Mouse (Mus musculus) ES-E14 (cell line): Measurements from ENCODE around the gene Lhfp. TPM values are rescaled to one million over a fixed set of nuclear protein-coding genes. Genes with fewer than 3 reads are reported as not detected.

Source experiments
- DNase-seq: peaks from one replicate; pipeline ENCODE4 v3.0.0-alpha.2; 2013; ENCODE audit warnings: low read depth, low spot score
- H3K27ac ChIP-seq: 2 replicates; pipeline ENCODE4 v1.5.1; 2012; ENCODE audit warnings: low read depth, mild to moderate bottlenecking, low read length, moderate library complexity, mixed read lengths; ENCODE audit not compliant: poor library complexity, insufficient read depth, severe bottlenecking
- H3K36me3 ChIP-seq: 2 replicates; pipeline ENCODE4 v1.6.1; 2012; ENCODE audit warnings: mild to moderate bottlenecking, low read length, moderate library complexity, mixed read lengths; ENCODE audit not compliant: control insufficient read depth, poor library complexity, insufficient read depth, severe bottlenecking
- H3K4me1 ChIP-seq, 2 experiments: fragments of 150-350 bp in 1 of 2; sonication (generic) in 1 of 2; 2 replicates each; pipeline ENCODE4 v1.6.1; 2012; ENCODE audit warnings: low read length in 2 of 2, mild to moderate bottlenecking in 1 of 2, mixed read lengths in 1 of 2; ENCODE audit not compliant: control insufficient read depth in 2 of 2, insufficient read depth in 2 of 2, poor library complexity in 1 of 2
- H3K4me3 ChIP-seq, 2 experiments: fragments of 150-350 bp in 1 of 2; sonication (generic) in 1 of 2; 2 replicates each; pipeline ENCODE4 v1.5.1; 2012; ENCODE audit warnings: low read length in 2 of 2, low read depth in 1 of 2, mild to moderate bottlenecking in 1 of 2, mixed read lengths in 1 of 2; ENCODE audit not compliant: insufficient read depth in 1 of 2, poor library complexity in 1 of 2, severe bottlenecking in 1 of 2
- H3K9ac ChIP-seq: 2 replicates; pipeline ENCODE4 v1.6.1; 2012; ENCODE audit warnings: low read depth, mild to moderate bottlenecking, low read length, mixed read lengths; ENCODE audit not compliant: poor library complexity, insufficient read depth, severe bottlenecking
- H3K9me3 ChIP-seq: fragments of 150-350 bp; sonication (generic); 2 replicates; pipeline ENCODE4 v1.6.1; 2012; ENCODE audit warnings: low read depth, mild to moderate bottlenecking, low read length; ENCODE audit not compliant: control insufficient read depth, insufficient read depth
- CHD2 ChIP-seq: IDR thresholded peaks from 2 replicates; pipeline ENCODE4 v1.6.1; 2014; ENCODE audit warnings: mild to moderate bottlenecking, low read depth, low read length, inconsistent platforms
- HCFC1 ChIP-seq: IDR thresholded peaks from 2 replicates; pipeline ENCODE4 v1.6.1; 2012; ENCODE audit warnings: low read length, inconsistent platforms, borderline replicate concordance; ENCODE audit not compliant: insufficient read depth
- MAFK ChIP-seq: IDR thresholded peaks from 2 replicates; pipeline ENCODE4 v1.6.1; 2014; ENCODE audit warnings: mild to moderate bottlenecking, low read depth, low read length, inconsistent platforms; ENCODE audit not compliant: insufficient read depth
- ZC3H11A ChIP-seq: IDR thresholded peaks from 2 replicates; pipeline ENCODE4 v1.6.1; 2012; ENCODE audit warnings: low read depth, mild to moderate bottlenecking, inconsistent platforms, low read length, borderline replicate concordance
- ZNF384 ChIP-seq: IDR thresholded peaks from 2 replicates; pipeline ENCODE4 v1.6.1; 2012; ENCODE audit warnings: low read depth, low read length, inconsistent platforms
- in situ Hi-C, 2 experiments: fragments of 600-800 bp; cut with MboI; formaldehyde crosslinking; loops; one replicate each; pipeline ENCODE4 v1.15.1; 2025; ENCODE audit warnings: low sequenced_read_pairs in 2 of 2, inconsistent platforms in 1 of 2; ENCODE audit not compliant: unreplicated experiment in 2 of 2
- total RNA-seq: library from RNA; depleted of rRNA; stranded (reverse); fragments of 300-350 nt; gene quantifications from 2 replicates; pipeline ENCODE4 v1.2.3, GENCODE M21; 2012; rRNA removed

Gene Lhfp
- total RNA-seq, 1 experiment, result 20.2 TPM

- TF ChIP-seq MAFK (no peak), HCFC1 (no peak), ZC3H11A (no peak), CHD2 (no peak), ZNF384 (no peak)
- 0 out of 4 replicates have a peak, but pooled peaks cover 0 to 2% of the 10 kb centered on the region in 2 experiments for H3K4me1 ChIP-seq
- DNase-seq, result no peak
- in situ Hi-C loops, result no loop called here
- no peak overlapping the region for H3K27ac ChIP-seq
- no peak overlapping the region for H3K9ac ChIP-seq
- no peaks in the 10 kb centered on the region for H3K9me3 ChIP-seq
- no peak overlapping the region for H3K4me3 ChIP-seq
- H3K36me3 ChIP-seq, result no peaks in the 10 kb centered on the region
Measured at GRCm38 (mm10) chr3:53305860-53306259, 264.5 kb downstream of the Lhfp start.

DNA sequence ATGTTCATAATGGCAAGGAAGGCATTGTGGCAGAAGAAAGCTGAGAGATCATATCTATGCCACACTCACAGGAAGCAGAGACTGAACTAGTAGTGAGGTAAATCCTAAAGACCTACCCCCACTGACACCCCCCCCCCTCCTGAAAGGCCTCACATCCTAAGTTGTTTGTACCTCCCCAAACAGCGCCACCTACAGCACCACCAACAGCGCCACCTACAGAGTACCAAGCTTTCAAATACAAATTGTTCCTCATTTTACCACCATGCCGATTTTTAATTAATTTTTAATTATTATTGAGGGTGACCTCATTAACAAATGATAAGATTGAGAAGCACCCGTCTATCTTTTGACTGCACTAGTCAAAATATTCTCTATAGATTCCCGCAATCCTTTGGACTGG, 267.3 kb downstream of the Lhfp start:
- in situ Hi-C loops, result no loop called here
- no peak for DNase-seq
- no peaks in the 10 kb centered on the region for H3K36me3 ChIP-seq
- H3K4me3 ChIP-seq, result no peak overlapping the region
- H3K9ac ChIP-seq, result no peak overlapping the region
- no peak overlapping the region for H3K27ac ChIP-seq
- no peak for TF ChIP-seq HCFC1
- TF ChIP-seq CHD2, result no peak
- TF ChIP-seq ZC3H11A, result no peak
- TF ChIP-seq ZNF384, result no peak
- no peak for TF ChIP-seq MAFK
- H3K9me3 ChIP-seq, result no peaks in the 10 kb centered on the region
- H3K4me1 ChIP-seq, result 0 out of 4 replicates have a peak, but pooled peaks cover 0 to 2% of the 10 kb centered on the region in 2 experiments

DNA sequence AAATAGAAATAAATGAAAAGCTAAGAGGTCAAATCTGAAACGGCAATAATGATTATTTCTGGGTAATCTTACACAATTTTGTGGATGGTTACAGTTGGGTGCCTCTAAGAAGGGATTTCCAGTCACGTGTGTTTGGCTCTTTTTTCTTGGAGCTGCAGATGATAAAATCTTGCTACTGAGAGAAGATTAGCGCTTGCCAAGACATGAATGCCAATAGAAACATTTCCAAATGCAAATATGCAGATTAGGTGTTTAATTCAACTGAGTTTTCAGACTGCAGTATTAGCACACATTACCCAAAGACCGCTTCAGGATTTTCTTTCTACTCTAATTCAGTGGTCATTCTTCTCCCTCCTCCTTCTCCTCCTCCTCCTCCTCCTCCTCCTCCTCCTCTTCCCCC, 268.8 kb downstream of the Lhfp start:
- no peak overlapping the region for H3K27ac ChIP-seq
- H3K4me1 ChIP-seq, result peaks cover 2% of the 10 kb centered on the region in 2 experiments; a peak in 1 of 4 replicates
- no peak for TF ChIP-seq HCFC1
- no peak for TF ChIP-seq ZNF384
- no peak for TF ChIP-seq CHD2
- no peak for TF ChIP-seq MAFK
- no peak for TF ChIP-seq ZC3H11A
- no peak overlapping the region for H3K9ac ChIP-seq
- in situ Hi-C loops, result no loop called here
- no peak for DNase-seq
- no peaks in the 10 kb centered on the region for H3K36me3 ChIP-seq
- H3K9me3 ChIP-seq, result no peaks in the 10 kb centered on the region
- H3K4me3 ChIP-seq, result no peak overlapping the region

DNA sequence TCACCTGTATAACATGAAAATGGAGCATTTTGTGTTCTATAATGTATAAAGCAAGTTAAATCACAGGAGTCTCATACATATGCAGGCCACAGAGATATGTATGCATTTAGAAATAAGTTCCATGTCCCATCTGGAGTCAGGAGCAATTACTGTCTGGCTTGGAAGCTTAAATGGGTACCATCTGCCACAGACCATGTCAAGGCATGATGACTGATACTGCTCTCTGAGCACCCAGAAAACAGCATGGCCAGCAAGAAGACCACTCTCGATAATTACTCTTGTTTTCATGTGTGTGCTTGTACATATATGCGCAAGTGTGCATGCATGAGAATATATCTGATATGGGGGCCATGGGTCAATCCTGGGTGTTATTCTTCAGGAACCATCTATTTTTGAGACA, 269.3 kb downstream of the Lhfp start:
- no peak for DNase-seq
- in situ Hi-C loops, result no loop called here
- H3K4me3 ChIP-seq, result no peak overlapping the region
- no peak overlapping the region for H3K27ac ChIP-seq
- peaks cover 2% of the 10 kb centered on the region in 2 experiments; a peak in 1 of 4 replicates for H3K4me1 ChIP-seq
- no peaks in the 10 kb centered on the region for H3K36me3 ChIP-seq
- TF ChIP-seq ZNF384 (no peak), CHD2 (no peak), HCFC1 (no peak), MAFK (no peak), ZC3H11A (no peak)
- H3K9me3 ChIP-seq, result no peaks in the 10 kb centered on the region
- H3K9ac ChIP-seq, result no peak overlapping the region

Other genes with a start within 250 kb of the Lhfp start
- gene Cog6, start 24.3 kb upstream of the Lhfp start, total RNA-seq, result 11.6 and 18.0 TPM in 2 replicates